Mouse (Mus musculus) brain, adult 2 months (tissue): ENCODE measurements at regions not wholly inside any gene's neighbourhood (a gene's known extent, or its start where the extent isn't known, plus 50 kb on each side); places are given as distances from the start of the nearest gene placed in this dataset.
A peak's percentile ranks its signal among the peaks of the same experiment; 100 is the strongest.
"Not testable (repeated sequence)": the region's sequence is repeated elsewhere in the genome, so short reads cannot be mapped to it uniquely, and the experiment has no call there.

Source experiments
- DNase-seq: peaks from one replicate; pipeline ENCODE4 v3.0.0; 2011; ENCODE audit warnings: low read depth, low spot score

DNA sequence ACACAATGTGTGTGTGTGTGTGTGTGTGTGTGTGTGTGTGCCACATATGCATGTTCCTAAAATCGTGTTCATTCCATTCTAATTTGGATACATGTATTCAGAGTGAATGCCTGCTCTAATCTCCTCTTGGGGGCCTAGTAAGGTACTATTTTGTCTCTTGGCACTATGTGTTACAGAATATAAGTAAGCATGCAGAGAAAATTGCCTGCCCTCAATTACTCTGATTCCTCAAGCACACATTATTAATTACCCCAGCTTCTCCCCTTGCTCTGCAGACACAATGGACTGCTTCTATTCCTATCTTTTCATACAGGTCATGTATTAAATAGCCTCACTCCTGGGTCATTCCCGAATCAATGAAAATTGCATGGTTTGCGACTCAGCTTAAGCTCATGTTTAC, 406.3 kb downstream of the Trib2 start:
- DNase-seq = no peak

DNA sequence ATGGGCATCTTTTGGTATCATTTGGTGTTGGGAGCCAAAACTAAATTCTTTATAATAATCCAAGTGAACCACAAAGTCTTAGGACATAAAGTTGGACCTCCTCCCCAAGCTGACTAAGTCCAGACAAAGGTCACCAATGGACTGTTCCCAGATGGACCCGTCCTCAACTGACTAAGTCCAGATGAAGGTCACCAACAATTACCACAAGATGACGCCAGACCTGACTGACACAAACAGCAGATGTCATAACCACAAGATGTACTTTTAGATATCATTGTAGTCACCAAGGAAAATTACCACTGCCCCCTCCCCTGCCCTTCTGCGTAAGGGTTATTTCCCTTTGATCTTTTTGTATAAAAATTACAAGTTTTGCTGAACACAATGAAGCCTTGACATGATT, 409.1 kb downstream of the Trib2 start:
- DNase-seq = not testable (repeated sequence)

DNA sequence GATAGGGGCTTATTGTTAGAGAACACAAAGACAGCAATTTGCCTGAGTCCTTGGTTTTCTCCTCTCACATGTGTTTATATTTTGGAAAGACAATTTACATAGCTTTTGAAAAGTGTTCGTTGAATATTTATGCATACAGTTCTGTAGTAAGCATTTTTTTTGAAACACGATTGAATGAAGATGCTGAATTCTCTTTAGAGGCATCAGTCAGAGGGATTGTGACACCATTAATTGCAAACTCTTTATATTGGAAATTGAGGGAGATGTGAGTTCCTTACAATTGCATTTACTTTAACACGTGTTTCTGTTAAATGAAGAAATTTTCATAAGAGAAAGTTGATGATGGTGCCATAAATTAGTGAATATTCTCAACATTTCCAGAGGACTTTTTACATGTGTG, 424.1 kb downstream of the Trib2 start:
- no peak for DNase-seq

DNA sequence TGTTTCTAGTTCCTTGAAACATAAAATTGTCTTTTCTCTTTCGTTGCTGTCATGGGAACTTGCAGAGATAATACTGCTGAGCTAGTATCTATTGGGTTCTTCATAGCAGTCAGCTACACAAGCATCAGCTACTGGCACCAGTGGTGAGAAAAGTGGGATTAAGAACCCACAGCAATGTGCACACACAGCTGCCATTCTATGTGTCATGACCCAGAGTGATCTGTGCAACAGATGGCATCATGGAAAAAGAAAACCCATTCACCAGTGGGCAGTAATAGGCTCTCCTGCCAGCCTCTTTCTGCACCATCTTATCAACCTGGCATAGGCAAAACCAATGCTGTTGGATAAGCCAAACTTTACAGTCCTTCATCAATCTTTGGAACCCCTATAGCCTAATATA, 428.1 kb downstream of the Trib2 start:
- DNase-seq = no peak

DNA sequence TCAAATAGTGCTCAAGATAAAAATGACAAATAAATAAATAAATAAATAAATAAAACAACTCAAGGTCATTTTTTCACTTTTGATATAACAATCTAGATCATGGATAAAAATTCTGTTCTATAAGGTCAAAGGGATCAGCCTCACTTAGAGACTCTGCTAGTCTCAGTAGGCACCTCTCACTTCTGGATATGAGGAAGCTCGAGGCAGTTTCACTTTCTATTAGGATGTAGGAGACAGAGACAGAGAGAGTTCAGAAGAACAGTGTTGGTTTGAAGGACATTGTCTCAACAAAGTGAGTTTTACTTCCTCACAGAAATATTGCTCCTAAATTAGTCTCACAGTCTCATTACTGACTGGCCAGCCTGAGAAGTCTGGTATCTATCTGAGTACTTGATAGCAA, 458.9 kb downstream of the Trib2 start:
- DNase-seq = peak; percentile 1

DNA sequence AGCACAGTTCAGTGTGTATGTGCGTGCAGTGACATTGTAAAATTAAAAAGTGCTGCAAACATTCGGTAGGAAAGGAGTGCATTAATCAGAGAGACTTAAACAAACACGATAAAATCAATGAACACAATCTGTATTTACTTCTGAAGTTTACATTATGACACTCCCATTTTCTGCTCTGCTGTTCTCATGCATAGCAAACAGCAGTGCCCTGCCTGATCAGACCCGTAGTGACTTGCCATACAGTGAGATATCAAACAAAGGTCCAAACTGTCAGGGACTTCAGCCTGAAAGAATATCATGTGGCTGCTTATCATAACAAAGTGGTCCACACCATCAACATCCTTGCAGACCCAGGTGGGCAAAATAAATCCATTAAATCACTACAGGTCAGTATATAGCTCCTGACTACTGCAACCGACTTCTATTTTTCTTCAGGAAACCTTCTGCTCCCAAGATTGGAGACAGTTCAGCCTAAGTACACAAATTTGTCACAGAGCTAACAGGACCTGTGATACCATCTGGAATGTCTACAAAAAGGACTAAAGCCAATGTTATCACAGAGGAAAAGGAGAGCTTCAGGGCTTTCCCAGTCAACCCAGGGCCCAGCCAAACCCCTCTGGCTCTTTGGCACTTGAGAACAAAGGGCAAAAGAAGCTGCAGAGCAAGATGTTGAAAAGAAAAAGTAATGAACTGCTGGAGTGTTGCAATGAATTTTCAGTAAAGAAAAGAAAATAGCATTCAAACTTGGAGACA, 495.8 kb downstream of the Trib2 start:
- no peak for DNase-seq

DNA sequence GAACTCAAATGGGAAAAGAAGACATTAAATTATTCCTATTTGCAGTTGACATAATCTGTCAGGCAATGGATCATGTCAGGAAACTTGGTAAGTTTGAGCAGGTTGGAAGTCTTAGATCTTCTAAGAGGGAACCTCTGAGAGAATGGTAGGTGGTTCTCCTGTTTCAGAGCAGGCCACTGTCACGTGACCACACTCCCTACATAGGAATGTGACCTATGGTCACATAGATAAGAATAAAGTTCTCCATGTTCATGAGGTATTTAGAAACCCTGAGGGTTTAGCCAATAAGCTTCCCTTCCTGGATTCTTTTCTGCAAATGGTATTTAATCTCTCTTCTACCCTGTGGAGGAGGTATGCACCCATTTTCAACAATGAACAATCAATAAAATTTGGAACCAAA, 497.1 kb downstream of the Trib2 start:
- DNase-seq = no peak

DNA sequence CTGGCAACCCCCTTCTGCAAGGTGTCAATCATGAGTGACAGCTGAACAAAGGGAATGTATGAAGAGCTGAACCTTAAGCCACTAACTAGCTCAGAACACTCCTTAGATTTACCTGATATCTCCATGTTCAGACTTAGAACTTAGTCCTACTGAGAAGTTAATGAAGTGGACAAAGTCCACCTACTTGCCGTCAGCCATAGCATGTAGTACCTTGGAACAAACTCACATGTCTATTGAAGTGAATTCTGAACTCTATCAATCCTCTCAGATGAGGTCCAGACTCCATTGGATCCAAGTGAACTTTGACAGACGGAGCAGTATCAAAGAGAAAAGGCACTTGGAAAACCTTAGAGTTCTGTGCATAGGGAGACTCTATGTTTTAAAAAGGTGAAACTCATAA, 521.8 kb downstream of the Trib2 start:
- DNase-seq = no peak

DNA sequence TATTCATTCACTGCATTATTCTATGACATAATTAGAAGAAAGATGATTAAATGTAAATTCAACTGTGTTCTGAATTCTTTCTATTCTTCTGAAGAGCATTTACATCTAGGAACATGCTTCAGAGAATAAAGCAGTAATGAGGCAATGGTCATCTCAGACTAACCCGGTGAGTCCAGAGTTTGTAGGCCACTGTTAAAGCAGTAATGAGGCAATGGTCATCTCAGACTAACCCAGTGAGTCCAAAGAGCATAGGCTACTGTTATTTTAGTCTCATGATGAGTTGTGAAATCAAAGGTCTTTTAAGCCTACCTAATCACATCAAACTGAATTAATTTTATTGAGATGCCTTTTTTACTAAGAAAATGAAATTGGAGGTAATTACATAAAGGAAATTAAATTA, 554.6 kb downstream of the Trib2 start:
- DNase-seq = no peak

DNA sequence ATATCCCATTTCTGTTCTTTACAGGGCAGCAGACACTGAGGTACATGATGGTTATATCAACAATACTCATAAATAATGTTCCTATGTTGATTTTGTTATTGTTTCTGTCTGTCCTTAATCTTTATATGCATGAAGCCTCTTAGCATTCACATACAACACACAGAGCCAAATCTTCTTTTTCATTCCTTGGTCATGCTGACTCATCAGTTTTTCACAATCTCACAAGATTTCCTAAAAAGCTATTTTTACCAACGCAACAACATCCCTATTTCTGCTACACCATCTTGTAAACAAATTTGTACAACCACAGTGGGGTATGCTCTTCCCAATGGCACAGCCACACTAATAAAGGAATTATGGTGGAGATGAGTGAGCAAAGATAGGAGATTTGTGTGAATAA, 555.1 kb downstream of the Trib2 start:
- DNase-seq = no peak

DNA sequence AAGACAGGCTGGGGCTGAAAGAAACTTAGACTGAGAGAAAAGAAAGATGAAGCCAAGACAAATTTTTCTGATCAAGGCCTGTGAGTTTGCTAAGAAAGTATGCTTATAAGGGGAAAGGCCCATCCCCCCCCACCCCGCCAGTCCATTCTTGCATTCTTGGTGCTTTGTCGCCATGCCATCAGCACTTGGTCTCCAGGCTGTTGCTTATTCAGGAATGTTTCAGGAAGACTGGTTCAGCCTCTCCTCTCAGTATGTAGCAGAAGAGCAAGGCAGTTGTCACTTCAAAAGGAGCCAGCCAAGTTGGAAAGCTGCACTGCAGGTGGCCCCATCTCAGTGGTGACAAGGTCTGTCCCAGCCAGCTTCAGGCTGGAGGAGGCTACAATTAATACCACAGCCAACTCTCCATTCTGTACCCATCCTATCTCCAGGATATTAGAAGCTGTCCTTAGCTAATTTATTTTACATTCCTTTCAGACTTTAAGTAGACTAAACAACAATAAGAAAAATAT, 555.8 kb downstream of the Trib2 start:
- DNase-seq = no peak

DNA sequence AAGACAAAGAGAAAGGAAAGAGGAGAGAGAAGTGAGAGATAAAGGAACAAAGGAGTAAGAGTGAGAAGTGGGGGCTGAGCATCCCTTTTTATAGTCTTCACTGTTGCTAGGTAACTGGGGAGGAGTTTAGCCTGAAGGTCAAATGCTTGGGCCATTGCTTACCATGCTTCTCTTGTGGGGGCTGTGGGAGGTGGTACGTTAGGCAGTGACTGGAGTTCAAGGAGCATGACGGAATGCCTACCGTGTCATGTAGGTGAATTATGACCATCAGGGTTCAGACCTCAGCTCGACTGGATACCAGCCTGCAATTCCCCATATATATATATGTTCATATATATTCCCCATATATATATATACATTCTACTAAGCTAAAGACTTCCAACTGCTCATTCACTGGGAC, 571.8 kb downstream of the Trib2 start:
- no peak for DNase-seq

DNA sequence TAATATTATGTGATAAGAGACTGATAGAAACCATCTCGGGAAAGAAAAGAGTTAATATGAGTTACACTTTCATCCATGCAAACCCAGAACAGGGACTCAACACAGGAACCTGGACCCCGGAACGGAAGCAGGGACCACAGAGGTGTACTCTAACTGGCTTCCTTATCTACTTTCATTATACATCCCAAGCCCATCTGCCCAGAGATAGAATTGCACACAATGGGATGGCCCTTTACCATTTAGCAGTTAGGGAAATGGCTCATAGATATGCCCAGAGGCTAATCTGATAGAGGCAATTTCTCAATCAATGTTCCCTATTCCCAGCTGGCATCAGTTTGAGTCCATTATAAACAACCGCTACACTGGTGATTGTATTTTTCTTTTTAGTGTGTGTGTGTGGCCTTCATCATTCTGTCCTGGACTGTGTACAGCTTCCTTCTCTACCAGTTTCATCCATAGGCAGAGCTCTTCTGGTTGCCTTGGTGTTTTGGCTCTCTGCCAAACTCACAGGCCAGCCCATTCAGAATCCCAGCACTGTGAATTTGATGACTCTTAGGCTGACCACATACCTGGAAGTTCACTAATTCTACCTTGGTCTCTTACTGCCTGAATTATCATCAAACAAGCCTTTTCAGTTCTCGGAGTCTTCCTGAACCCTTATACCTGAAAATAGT, 594.1 kb downstream of the Trib2 start:
- DNase-seq = no peak

DNA sequence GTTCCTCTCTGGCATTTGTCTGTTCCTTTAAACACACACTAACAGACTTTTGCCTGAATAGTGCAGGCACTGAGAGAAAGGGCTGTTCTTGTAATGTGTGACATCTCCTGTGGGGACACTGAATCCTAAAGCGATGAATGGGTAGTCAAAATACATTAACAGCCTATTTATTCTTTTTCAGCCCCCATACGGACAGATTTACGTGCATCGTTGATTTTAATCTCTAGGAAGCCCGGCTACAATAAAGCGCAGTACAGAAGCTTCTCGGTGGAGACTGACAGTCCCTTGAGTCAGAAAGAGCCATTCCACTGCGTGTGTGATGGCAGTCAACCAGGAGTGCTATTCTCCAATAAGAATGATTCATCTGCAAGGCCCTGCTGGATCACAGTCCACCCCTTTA, 598.2 kb downstream of the Trib2 start:
- peak; percentile 27 for DNase-seq

DNA sequence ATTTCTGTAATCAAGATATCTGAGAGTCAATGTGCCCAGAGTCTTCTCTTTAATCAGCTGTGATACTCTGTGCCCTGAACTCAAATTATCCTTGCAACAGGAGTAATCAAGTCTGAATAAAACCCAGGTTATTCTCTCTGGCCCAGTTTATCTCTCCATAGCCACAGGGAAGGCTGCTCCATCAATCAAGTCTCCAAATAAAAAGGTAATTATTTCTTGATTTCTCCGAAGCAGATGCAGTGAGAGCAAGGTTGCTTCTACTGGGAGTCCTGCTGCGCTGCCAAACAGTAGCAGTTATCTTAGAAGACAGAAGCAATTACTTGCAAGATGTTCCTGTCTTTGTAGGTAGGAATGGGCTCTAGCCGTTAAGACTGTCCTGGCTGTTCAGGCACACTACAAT, 600.5 kb downstream of the Trib2 start:
- peak; percentile 14 for DNase-seq

DNA sequence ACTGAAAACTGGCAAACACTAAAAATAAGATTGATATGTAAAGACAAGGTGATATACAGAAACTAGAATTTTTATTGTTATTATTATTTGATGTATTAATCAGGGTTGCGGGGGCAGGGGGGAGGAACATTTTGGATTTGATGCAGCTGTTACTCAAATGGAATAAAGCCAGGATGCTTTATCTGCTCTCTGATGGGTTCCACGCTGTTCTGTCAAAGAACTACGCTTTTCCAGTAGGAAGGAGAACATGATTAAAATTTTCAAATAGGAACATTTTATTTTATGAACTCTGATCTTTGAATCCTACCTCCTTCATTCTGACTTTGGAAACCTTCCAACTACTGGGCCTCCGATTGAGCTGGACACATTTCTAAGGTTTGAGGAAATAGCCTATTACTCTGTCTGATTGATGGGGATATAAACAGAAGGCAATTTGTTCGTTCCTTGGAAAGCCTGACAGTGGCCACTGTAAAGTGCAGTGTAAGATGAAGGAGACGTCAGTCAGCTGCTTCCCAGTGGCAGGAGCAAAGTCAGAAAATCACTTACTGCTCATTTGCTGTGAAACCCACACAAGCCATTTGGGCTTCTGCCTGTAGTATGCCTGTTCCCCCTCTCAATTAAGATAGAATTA, 642.2 kb downstream of the Trib2 start:
- peak; percentile 11 for DNase-seq

DNA sequence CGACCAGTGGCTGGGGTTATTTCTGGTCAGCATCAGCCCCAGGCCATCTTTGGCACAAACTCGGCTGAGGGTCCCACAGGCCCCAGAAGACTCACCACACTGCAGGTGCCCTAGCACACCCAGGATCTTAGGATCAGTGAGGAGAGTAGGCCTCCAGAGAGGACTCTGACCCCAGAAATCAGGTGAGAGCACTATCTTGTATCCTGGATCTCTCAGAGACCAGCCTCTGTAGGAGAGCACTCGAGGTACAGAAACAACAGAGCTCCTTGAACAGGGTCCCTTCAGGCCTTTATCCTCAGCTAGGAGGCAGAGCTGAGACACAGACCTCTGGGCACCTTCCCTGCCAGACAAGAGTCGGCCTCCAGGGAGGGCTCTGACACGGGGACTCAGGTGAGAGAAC, 654.1 kb downstream of the Trib2 start:
- no peak for DNase-seq

DNA sequence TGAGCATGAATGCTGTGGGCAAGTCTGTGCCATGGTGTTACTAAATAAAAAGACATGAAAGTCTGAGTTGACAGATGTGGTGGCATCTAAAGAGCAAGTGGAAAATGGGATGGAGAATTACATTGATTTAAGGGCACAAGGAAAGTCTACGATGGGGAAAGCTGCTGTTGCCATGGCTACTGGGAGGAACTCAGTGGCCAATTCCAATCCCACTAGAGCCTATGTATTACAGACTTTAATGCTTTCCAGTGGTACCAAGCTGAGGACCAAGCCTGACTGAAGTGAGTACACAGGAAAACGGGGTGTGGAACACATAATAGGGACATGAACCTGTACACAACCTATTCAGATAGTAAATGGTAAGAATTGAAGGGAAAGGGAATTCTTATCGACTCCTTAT, 654.9 kb downstream of the Trib2 start:
- no peak for DNase-seq

DNA sequence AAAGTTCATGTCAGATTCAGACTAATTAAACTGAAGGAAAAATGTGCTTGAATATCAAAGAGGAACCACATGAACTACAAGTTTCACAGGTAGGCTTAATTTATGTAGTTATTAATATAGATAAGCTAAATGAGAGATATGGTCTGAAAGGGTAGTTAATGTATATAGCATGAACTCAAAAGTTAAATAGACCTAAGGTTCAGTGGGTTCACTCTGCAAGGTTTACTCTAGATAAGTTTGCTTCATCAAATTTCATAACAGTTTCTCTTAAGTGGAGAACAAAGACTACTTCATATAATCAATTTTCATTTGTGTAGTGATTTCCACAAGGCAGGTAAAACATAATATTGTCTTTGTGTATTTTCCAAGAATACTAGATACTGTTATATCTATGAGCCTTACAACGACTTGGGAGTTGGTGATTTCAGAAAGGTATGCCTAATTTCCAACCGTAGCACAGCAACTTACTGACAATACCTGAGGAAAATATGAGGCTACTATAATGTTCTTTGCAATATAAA, 656.2 kb downstream of the Trib2 start:
- DNase-seq = no peak

DNA sequence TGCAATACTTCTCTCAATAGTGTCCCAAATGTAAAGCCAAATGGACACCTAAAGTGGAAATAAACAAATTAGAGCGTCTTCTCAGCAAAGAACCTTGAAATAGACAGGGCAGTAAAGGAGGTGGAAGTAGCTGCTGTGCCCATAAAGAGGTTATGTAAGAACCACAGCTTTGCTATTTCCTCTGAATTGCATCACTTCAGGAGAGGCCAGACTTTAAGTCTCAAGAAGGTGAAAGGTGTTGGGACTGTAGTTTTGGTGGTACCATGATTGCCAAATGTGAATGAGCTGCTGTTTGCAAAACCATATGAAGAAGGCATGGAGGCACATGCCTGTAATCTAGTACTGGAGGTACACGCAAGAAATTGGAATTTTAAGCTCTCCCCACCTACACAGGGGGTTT, 670.3 kb downstream of the Trib2 start:
- DNase-seq = no peak

DNA sequence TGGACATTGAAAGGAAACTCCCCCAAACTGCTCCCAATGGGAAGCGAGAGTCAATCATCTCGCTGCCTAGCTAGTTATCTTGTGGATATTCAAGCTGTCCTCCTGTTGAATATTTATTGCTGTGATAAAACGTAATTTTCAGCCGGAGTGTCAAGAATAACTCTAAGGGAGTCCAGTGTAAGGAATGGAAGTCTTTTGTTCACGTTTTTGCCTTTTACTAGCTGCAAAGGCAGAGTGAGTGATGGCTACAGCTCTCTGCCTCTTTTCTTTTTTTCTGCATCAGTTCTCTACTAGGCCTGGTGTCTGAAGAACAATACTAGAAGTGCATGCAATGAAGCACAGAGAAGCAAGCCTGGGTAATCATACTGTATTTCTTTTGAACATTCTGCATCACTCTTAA, 679.7 kb downstream of the Trib2 start:
- no peak for DNase-seq

DNA sequence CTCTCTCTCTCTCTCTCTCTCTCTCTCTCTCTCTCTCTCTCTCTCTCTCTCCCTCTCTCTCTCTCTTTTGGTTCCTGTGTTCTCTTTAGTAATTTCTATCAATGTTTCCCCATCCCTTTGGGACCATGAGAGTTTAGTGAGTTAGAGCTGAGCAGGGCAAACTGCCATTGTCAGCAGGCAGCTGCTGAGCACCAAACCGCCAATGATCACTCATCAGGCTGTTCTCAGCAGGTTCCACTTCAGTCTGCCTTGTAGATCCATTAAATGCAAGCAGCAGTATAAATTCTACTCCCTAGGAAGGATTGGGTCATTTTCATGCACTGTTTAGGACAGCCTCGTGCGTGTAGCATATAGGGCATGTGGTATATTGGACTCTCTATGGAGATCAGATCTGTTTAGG, 692.5 kb downstream of the Trib2 start:
- peak; percentile 30 for DNase-seq
